Mouse (Mus musculus): ENCODE measurements at regions not wholly inside any gene's neighbourhood (a gene's known extent, or its start where the extent isn't known, plus 50 kb on each side); places are given as distances from the start of the nearest gene placed in this dataset.

GRCm38 (mm10) chr2:83507901-83508300 lies 136.3 kb upstream of the Zc3h15 start:
- DNase-seq (ENCODE audit: low read depth, low spot score) = no peak

DNA sequence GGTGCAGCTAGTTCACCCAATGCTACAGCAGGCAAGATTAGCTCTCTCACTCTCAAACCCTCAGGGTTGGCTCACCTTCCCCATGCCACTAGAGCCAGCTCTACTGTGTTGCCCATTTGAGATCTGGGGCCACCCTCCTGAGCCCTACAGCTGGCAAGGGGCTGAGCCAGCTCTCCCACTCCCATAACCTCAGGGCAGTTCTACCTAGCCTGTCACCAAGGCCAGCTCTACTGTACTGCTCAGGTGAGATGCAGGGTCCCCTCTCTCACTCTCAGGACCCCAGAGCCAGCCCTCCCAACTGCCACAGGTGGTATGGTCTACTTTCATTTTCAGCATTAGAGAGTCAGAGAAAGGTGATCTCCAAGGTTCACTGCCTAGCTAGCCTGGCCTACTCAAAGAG lies 94.8 kb upstream of the Zc3h15 start:
- no peak for DNase-seq (ENCODE audit: low read depth, low spot score)

GRCm38 (mm10) chr2:83552329-83552728 lies 91.9 kb upstream of the Zc3h15 start:
- DNase-seq (ENCODE audit: low read depth, low spot score) = peak; percentile 2

Data from brain, adult 2 months (tissue).